Mouse (Mus musculus) kidney, embryonic 16.5 days (tissue): Measurements from ENCODE around the gene Pfkm. TPM values are rescaled to one million over a fixed set of nuclear protein-coding genes. Genes with fewer than 3 reads are reported as not detected.

Source experiments
- ATAC-seq: fragments of 200-750 bp; cut with Nextera tagmentation; 2 replicates; pipeline ENCODE4 v1.8.0; 2017; ENCODE audit warnings: moderate TSS enrichment; ENCODE audit not compliant: low FRiP score, low TSS enrichment
- H3K27ac ChIP-seq: fragments of 300-500 bp; sonication (generic); 2 replicates; pipeline ENCODE4 v1.5.1; 2014; ENCODE audit warnings: low read length
- H3K27me3 ChIP-seq: fragments of 300-500 bp; sonication (generic); 2 replicates; pipeline ENCODE4 v1.6.1; 2014; ENCODE audit warnings: low read length, control low read depth, mixed read lengths; ENCODE audit not compliant: insufficient read depth
- H3K36me3 ChIP-seq: fragments of 300-500 bp; sonication (generic); 2 replicates; pipeline ENCODE4 v1.6.1; 2014; ENCODE audit warnings: low read length, control low read depth, mixed read lengths; ENCODE audit not compliant: insufficient read depth
- H3K4me1 ChIP-seq: fragments of 300-500 bp; sonication (generic); 2 replicates; pipeline ENCODE4 v1.6.1; 2014; ENCODE audit warnings: low read length, control low read depth, mixed read lengths; ENCODE audit not compliant: insufficient read depth
- H3K4me2 ChIP-seq: fragments of 300-500 bp; sonication (generic); replicated peaks from 2 replicates; pipeline ENCODE4 v1.6.1; 2014; ENCODE audit warnings: low read depth, low read length
- H3K4me3 ChIP-seq: fragments of 300-500 bp; sonication (generic); 2 replicates; pipeline ENCODE4 v1.5.1; 2014; ENCODE audit warnings: mild to moderate bottlenecking, low read length
- H3K9ac ChIP-seq: fragments of 300-500 bp; sonication (generic); replicated peaks from 2 replicates; pipeline ENCODE4 v1.6.1; 2014; ENCODE audit warnings: low read length
- H3K9me3 ChIP-seq: fragments of 300-500 bp; sonication (generic); 2 replicates; pipeline ENCODE4 v1.6.1; 2016; ENCODE audit warnings: low read length, control low read depth
- WGBS: fragments of 180-500 bp; shearing (Covaris S2); extraction: QIAGEN DNeasy Blood & Tissue Kit; methylation state at CpG from one replicate; pipeline ENCODE4 v1.1.7; 2014; 5-methylcytosine and 5-hydroxymethylcytosine counted together
- polyA plus RNA-seq: library from polyadenylated mRNA; unstranded; fragments of >200 nt; fragmentation: Nextera tagmentation; extraction: Ambion mirVana; gene quantifications from 2 replicates; pipeline ENCODE4 v1.2.1, GENCODE M21; 2015

Gene Pfkm
- polyA plus RNA-seq, 1 experiment from 2014 or later, result 45.7 TPM

DNA sequence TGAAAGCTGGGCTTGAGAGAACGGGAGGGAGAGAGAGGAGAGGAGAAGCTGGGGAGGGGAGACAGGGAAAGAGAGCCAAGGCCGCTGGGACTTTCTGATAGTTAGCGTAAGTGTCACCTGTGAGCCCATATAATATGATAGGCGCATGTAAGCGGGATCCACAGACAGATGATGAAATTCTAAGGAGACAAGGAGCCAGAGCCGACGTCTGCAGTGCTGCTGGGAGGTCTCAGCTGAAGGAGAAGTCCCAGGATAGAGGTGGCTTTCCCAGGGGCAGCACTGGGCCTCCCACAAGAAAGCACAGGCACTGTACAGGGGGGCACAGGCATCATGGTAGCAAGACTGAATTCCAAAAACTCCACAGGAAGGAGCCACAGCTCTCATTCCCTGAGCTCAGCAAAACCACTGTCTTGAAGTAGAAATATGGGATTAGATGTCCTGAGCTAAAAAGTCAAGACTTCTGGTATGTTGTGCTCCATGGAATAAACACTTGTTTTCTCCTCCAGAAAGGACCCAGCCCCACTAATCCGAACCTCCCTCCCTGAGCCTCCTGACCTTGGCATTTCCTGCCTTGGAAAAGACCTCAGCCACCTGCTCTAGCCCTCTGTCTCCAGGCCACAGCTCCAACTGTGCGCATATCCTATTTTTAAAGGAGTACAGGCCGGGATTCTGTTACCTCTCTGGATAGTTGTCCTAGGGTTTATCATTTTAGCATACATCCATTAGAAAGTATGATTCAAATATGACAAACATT, 21.9 kb downstream of the Pfkm start:
- WGBS, result 78% methylated on average over 10 of the region's 10 CpGs
- H3K27me3 ChIP-seq, result no peaks in the 10 kb centered on the region
- peaks cover 20% of the 10 kb centered on the region; the same call in 1 of the 2 replicates for H3K36me3 ChIP-seq
- peaks cover 6% of the 10 kb centered on the region; the same call in 1 of the 2 replicates for H3K4me1 ChIP-seq
- H3K4me3 ChIP-seq, result no peak overlapping the region
- no peaks in the 10 kb centered on the region for H3K9me3 ChIP-seq
- no peak overlapping the region for H3K4me2 ChIP-seq
- no peak for ATAC-seq
- no peak overlapping the region for H3K27ac ChIP-seq
- H3K9ac ChIP-seq, result no peak overlapping the region

DNA sequence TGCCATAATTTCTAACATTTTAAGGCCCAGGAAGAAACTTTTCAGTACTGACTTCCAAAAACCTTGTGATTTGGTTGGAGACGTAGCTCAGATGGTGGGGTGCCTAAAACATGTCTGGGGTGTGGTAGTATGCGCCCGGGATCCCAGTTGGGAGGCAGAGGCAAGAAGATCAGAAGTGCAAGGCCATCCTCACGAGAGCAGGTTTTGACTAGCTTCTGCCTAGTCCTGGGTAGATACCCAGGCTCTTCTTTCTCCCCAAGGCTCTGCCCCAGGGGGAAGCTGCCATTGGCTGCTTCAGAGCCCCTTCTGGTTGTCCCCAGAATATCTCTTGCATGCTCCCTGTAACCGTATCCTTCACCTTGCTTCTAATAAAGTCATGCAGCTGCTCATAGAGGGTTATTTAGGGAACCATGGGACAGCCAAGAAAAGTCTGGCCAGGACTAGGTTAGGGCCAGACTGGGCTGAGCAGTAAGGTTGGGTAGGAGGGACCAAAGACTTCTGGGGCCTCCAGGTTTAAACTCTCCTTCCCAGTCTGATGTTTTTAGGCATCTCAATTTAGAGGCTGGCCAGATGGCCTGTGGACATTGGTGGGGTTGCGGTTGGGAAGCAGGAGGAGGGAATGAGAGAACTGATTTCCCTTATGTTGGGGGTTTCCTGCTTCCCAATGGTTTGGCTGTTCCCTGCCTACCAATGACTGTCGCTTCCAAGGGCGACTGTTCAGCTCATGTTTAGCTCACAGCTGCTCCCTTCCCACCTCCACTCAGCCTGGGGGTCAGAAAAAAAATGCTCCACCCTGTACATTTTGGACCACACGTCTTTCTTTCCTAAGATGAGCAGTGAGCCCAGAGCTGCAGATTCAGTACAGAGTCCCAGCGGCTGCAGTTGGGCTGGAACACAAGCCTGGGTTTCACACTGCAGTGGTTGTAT, 22.7 kb downstream of the Pfkm start:
- 85% methylated on average over 10 of the region's 10 CpGs for WGBS
- H3K4me3 ChIP-seq, result no peak overlapping the region
- no peak overlapping the region for H3K9ac ChIP-seq
- H3K27ac ChIP-seq, result no peak overlapping the region
- H3K4me2 ChIP-seq, result no peak overlapping the region
- H3K9me3 ChIP-seq, result no peaks in the 10 kb centered on the region
- H3K4me1 ChIP-seq, result no peaks in the 10 kb centered on the region
- no peaks in the 10 kb centered on the region for H3K27me3 ChIP-seq
- no peak for ATAC-seq
- peaks cover 22% of the 10 kb centered on the region; the same call in 1 of the 2 replicates for H3K36me3 ChIP-seq

DNA sequence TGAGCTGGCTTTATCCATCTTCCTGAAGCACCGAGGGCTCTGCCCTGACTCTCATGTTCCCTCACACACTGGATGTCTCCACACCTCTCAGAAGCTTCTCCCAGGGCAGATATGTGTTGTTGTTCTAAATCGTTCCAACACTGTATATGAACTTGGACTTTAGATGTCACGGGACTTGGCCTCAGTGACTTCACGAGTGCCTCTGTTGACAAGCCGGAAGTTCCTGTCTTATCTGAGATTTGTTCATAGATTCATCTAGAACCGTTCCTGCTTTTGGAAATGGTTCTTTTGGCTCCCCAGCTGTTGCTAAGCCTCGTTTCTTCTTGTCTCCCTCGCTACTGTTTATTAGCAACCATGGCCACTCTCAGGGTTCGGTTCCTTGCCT, 23.4 kb downstream of the Pfkm start:
- H3K27ac ChIP-seq, result no peak overlapping the region
- no peak overlapping the region for H3K4me2 ChIP-seq
- H3K27me3 ChIP-seq, result no peaks in the 10 kb centered on the region
- H3K9ac ChIP-seq, result no peak overlapping the region
- peaks cover 24% of the 10 kb centered on the region; the same call in 1 of the 2 replicates for H3K36me3 ChIP-seq
- H3K4me3 ChIP-seq, result no peak overlapping the region
- no peak for ATAC-seq
- no peaks in the 10 kb centered on the region for H3K9me3 ChIP-seq
- no peaks in the 10 kb centered on the region for H3K4me1 ChIP-seq
- WGBS, result 89% methylated on average over 9 of the region's 9 CpGs

DNA sequence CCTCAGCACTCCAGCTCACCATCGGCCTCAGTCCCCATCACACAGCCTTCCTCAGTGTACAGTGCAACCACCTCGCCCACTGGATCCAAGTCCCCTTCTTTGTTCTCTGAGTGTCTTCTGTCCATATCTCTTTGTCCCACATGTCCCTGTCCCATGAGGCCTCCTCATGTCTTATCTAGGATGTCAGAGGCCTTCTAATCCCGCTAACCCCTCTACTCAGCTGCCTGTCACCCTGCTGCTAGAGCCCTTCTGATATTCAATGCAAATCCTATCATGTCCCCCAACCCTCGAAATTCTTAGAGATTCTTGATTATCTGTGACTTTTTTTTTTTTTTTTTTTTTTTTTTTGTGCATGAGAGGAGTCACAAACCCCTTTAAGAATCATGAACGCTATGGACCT, 23.9 kb downstream of the Pfkm start:
- Histone ChIP-seq H3K9ac (no peak overlapping the region), H3K4me1 (no peaks in the 10 kb centered on the region), H3K27ac (no peak overlapping the region), H3K36me3 (peaks cover 29% of the 10 kb centered on the region), H3K4me3 (no peak overlapping the region), H3K9me3 (no peaks in the 10 kb centered on the region), H3K4me2 (no peak overlapping the region), H3K27me3 (no peaks in the 10 kb centered on the region)
- no peak for ATAC-seq
- WGBS, result 86% methylated on average over 5 of the region's 5 CpGs

DNA sequence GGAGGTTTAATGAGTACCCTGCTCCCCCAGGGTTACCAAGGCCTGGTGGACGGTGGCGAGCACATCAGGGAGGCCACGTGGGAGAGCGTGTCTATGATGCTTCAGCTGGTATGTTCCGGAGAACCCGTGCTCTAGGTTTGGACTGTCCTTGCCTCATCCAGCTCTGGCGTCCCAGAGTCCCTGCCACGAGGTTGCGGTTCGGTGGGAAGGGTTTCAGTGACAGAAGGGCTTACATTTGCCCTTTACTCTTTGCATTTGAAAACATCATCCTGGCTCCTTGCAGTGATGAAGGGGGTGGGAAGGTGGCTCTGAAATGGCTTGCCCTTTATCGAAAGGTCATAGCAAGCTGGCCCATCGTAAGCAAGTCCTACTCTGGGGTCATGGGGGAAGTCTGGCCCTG, 27.0 kb downstream of the Pfkm start:
- 81% methylated on average over 12 of the region's 12 CpGs for WGBS
- no peak overlapping the region for H3K27ac ChIP-seq
- H3K4me1 ChIP-seq, result no peaks in the 10 kb centered on the region
- no peak overlapping the region for H3K9ac ChIP-seq
- no peak overlapping the region for H3K4me3 ChIP-seq
- H3K4me2 ChIP-seq, result no peak overlapping the region
- H3K36me3 ChIP-seq, result peaks cover 55% of the 10 kb centered on the region
- H3K27me3 ChIP-seq, result no peaks in the 10 kb centered on the region
- no peaks in the 10 kb centered on the region for H3K9me3 ChIP-seq
- no peak for ATAC-seq

DNA sequence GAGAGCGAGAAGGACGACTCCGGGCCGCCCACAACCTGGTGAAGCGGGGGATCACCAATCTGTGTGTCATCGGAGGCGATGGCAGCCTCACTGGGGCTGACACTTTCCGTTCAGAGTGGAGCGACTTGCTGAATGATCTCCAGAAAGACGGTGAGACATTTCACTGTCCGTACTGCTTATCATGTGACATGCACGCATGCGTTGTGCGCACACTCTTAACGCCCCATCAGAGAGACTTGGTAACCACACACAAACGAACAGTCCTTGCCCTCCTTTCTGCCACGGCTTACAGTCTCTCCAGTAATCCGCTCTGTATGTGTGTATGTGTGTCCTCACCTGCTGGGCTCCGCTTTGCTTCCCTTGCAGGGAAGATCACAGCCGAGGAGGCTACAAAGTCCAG, 28.4 kb downstream of the Pfkm start:
- Histone ChIP-seq H3K9me3 (no peaks in the 10 kb centered on the region), H3K4me3 (no peak overlapping the region), H3K27ac (no peak overlapping the region), H3K27me3 (no peaks in the 10 kb centered on the region), H3K4me2 (no peak overlapping the region), H3K4me1 (no peaks in the 10 kb centered on the region), H3K9ac (no peak overlapping the region), H3K36me3 (peaks cover 63% of the 10 kb centered on the region)
- WGBS, result 95% methylated on average over 20 of the region's 20 CpGs
- ATAC-seq, result no peak

DNA sequence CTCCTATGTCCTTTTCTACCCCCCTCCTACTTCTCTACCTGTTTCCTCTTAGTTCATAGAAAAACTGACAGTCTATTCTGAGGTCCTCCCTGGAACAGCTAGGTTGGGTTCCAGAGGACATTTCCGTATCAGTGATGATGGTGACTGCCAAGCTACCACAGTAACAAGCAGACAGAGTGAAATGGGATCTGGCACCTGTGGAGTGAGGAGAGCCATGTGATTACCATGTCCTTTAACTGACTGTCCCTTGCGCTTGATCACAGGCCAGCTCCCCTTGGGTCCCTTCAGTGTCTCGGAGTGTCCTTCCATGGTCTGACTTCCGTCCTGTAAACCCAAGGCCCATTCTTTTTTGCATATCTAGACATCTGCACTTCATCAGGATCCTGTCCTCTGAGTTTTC, 38.6 kb downstream of the Pfkm start:
- no peaks in the 10 kb centered on the region for H3K9me3 ChIP-seq
- H3K4me2 ChIP-seq, result no peak overlapping the region
- H3K27me3 ChIP-seq, result no peaks in the 10 kb centered on the region
- H3K4me1 ChIP-seq, result peaks cover 17% of the 10 kb centered on the region; the same call in 1 of the 2 replicates
- no peak for ATAC-seq
- H3K36me3 ChIP-seq, result peaks cover 38% of the 10 kb centered on the region
- no peak overlapping the region for H3K4me3 ChIP-seq
- H3K9ac ChIP-seq, result no peak overlapping the region
- H3K27ac ChIP-seq, result no peak overlapping the region
- 93% methylated on average over 4 of the region's 4 CpGs for WGBS

DNA sequence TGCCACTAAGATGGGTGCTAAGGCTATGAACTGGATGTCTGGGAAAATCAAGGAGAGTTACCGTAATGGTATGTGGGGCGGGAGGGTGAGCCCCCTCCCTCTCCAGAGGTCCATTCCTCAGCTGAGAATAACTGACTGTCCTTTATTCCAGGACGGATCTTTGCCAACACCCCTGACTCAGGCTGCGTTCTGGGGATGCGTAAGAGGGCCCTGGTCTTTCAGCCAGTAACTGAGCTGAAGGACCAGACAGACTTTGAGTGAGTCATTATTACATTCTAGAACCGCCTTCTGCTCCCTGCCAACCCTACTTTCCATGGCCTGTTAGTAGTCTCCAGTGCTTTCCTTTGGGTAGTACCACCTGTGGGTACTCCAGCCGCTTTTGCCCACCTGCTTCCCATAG, 39.1 kb downstream of the Pfkm start:
- no peak for ATAC-seq

DNA sequence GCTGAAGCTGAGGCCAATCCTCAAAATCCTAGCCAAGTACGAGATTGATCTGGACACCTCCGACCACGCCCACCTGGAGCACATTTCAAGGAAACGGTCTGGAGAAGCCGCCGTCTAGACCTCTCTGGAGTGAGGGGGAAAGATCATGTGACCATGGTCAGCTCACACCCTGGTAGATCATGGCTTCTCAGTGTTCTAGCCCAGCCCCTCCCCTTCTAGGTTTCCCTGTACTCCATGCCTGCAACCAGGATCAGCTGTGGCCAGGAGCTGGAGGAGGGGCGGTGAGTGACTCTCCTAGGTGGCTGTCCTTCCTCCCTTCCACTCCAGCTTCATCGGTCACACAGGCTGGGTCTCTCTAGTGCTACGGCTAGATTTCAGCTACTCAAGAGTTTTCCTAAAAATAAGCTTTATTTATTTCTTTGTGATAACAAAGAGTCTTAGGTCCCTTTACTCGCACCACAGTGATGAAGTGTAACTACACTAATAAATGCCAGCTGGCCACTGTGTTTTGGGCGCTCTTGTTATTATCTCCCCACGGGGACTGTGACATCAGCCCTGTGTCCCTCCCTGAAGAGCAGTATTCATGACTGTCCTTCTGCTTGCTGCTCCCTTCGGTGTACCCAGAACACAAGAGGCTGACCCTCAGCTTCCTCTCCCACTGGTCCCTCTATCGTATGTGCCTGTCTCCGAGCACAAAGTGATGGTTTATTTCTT, 39.7 kb downstream of the Pfkm start:
- no peak overlapping the region for H3K27ac ChIP-seq
- no peak overlapping the region for H3K9ac ChIP-seq
- no peaks in the 10 kb centered on the region for H3K9me3 ChIP-seq
- H3K4me2 ChIP-seq, result no peak overlapping the region
- H3K27me3 ChIP-seq, result no peaks in the 10 kb centered on the region
- H3K4me3 ChIP-seq, result no peak overlapping the region
- H3K36me3 ChIP-seq, result peaks cover 49% of the 10 kb centered on the region
- WGBS, result 89% methylated on average over 15 of the region's 15 CpGs
- no peak for ATAC-seq
- peaks cover 17% of the 10 kb centered on the region; the same call in 1 of the 2 replicates for H3K4me1 ChIP-seq

More for the DNA sequence above, 39.1 kb downstream of the Pfkm start:
- Histone ChIP-seq H3K4me1 (peaks cover 17% of the 10 kb centered on the region; the same call in 1 of the 2 replicates), H3K36me3 (peaks cover 42% of the 10 kb centered on the region), H3K9ac (no peak overlapping the region), H3K9me3 (no peaks in the 10 kb centered on the region), H3K4me3 (no peak overlapping the region), H3K4me2 (no peak overlapping the region), H3K27ac (no peak overlapping the region), H3K27me3 (no peaks in the 10 kb centered on the region)
- WGBS, result 90% methylated on average over 7 of the region's 7 CpGs
